Mouse (Mus musculus) embryo, embryonic 11 days (tissue): ENCODE data around the gene Wdr59.
"Not testable (repeated sequence)": the region's sequence is repeated elsewhere in the genome, so short reads cannot be mapped to it uniquely, and the experiment has no call there.

ENCODE experiments used
- DNase-seq: peaks from one replicate; pipeline ENCODE4 v3.0.0-alpha.2; 2015

Gene Wdr59

DNA sequence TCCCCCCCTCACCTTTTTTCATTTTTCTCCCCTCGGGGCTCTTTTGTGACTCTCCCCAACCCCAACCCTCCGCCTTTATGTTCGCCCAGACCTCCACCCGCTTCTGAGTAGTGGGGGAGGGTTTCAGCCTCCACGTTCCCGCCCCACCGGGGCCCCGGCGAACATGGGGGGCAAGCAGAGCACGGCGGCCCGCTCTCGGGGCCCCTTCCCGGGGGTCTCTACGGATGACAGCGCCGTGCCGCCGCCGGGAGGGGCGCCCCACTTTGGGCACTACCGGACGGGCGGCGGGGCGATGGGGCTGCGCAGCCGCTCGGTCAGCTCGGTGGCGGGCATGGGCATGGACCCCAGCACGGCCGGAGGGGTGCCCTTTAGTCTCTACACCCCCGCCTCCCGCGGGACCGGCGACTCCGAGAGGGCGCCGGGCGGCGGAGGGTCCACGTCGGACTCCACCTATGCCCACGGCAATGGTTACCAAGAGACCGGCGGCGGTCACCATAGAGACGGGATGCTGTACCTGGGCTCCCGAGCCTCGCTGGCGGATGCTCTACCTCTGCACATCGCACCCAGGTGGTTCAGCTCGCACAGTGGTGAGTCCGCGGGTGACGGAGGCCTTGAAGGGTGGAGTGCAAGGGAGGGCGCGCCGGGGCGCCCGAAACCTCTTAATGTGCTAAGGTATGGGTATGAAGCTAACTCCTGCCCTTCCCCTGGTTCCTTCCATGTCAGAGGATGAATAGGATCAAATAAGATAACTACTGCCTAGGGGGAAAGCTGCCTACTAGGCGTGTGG, 15.3 kb upstream of the Wdr59 start:
- peak; percentile 61 for DNase-seq

DNA sequence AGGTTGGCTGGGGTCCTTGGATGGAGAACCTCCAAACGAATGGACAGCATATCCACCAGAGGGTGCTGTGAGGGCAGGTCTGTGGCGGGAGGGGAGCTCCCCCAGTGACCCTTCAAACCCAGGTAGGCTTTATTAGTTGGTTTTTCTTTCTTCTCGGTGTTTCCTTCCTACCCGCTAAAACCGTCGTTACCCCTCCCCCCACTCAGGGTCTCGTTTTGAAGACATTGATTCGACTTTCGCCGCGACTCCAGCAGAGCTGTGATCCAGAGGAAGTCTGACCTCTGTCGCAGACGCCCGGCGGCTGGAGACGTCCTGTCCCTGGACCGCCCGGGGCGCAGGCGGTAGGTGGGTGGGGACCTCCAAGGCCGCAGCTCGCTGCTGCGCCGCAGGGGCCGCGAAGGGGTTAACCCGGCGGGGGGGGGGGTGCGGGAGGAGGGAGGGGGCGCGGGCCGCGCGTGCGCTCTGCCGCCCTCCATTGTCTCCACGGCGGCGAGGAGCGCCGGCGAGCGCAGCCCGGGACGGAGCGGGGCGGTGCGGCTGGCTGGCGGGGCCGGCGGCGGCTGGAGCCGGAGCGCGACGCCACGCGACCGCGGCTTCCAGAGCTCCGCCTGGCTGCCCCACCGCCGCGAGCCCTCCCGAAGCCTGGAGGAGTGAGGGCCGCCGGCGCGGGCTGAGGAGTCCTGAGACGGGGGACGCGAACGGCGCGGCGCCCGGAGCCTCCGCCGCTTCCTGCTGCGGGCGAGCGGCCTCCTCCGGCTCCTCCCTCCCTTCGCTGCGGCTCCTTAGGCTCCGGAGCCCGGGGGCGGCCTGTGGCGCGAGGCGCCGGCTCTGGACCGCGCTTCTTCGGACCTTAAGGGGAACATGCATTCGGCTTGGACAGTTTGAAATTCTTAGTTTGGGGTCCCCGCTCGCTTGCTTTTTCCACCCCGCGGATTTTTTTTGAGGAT, 14.4 kb upstream of the Wdr59 start, which contains the start of gene Znrf1:
Znrf1 (plus strand) TSS at position 67 of the 947 bp plus-strand sequence.
- peak; percentile 92 for DNase-seq

DNA sequence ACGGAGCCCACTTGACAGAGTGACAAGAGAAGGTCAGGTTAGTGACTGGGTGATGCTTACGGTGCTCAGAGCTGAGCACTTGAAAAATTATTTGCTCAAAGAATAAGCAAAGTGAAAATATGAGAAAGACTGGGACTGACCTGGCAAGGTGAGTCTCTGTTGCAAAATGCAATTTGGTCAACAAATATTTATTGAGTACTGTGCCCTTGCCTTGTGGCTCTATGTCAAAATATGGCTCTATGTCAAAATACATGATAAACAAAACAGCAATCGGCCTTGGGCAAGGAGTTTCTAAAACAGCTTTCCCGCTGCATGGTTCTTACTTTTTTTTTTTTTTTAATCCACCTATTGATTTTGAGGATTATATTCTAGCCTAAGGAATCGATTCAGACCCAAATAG, 13.6 kb upstream of the Wdr59 start:
- no peak for DNase-seq

DNA sequence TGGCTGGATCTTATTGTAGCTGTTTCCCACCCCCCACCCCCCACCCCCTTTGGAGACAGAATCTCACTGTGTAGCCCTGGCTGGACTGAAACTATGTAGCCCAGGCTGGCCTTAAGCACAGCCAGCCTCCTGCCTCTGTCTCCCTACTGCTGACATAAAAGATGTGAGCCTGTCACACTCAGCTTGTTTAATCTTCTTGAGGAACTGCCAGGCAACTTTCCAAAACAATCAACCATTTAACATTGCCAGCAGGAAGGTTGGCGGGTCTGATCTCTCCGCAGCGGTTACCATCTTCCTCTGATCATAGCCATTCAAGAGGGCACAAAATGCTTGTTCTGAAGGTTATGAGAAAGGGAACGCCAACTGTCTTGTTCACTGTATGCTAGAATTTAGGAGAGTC, 11.6 kb upstream of the Wdr59 start:
- DNase-seq, result no peak

DNA sequence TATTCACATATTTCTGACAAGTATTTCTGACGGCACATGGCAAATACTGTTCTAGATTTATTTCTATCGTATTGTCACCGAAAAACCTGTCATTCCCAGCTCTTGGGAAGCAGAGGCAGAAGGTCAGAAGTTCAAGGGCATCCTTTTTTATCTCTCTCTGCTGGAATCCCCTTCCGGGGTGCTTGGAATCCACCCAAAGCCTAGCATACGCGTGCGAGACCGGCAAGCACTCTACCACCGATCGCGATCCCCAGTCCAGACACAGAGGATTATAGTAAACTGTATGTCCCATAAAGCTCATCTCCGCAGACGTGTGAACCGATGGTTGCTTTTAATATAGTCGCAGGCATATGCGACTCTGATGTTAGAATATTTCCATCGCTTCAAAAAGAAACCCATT, 9.7 kb upstream of the Wdr59 start:
- no peak for DNase-seq

DNA sequence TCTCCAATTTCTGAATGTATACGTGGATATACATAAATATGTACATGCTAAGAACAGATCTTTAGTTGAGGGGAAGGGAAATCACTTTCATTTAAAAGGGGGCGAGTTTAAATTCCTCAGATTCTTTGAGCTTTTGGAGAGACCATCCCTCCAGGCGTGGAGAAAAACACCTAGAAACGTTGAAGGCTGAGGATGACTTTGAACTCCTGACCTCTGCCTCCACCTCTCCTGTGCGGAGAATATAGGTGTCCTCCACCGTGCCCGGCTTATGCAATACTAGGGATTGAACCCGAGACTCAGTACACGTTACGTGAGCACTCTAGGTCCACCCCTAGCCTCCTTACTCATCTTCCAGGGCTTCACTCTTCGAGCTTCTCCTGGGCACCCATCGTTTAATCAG, 9.3 kb upstream of the Wdr59 start:
- no peak for DNase-seq

DNA sequence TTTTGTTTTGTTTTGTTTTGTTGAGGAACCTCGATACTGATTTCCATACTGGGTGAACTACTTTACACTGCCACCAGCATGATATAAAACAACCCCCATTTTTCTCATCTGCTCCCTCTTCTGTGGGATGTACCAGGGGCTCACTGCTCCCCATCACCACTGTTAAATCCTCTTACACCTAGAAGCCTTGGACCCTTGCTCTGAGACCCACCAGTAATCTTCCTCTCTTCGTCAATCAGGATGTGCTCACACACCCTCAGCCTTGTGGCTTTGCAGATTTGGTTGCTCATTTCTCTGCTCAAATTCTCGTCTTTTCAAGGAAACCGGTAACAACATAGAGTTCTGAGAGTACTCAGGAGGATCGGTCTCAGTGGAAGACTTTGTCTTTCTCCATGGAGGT, 6.2 kb upstream of the Wdr59 start:
- DNase-seq, result no peak

DNA sequence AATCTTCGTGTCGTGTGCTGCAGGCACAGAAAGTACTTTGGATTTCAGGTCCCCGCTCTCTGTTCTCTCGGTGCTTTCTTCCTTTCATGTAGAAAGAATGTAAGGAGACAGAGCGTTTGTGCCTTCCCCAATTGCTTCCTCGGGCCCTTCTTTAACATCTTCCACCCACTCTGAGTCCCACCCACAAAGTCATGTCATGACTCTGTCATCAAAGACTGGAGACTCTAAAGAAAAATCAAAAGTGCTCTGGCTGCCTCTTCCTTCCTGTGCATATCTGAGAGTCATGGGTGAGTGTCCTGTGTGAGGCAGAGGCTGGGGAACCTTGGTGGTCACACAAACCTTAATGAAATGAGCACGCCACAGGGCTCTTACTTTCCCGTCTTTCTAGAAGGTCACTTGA, 5.3 kb upstream of the Wdr59 start:
- no peak for DNase-seq

DNA sequence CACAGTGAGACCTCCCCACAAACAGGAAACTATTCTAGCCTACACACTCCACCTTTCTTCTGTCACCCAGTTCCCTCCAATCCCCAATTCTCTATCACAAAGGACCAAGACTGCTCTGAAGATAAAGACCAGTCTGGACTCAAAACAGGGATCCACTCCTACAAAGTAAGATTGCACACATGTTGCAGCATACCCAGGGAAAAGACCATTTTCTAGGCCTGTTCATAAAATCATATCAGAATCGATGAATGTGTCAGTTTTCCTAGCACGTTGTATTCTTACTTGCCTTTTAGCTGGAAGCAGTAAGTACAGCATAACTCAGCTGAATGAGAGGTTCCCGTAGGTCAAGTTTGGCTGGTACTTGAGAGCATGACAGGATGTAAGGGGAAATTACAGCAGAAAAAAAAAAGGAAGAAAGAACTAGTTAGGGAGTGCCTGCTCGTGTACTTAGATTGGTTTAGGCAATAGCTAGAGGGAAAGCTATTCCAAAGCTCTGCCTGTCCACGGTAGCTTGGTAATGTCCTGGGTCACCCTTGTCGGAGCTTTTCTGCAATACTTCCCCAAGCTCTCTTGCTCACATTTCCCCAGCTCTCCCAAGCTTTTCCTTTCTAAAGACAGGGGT, 4.6 kb upstream of the Wdr59 start:
- no peak for DNase-seq

DNA sequence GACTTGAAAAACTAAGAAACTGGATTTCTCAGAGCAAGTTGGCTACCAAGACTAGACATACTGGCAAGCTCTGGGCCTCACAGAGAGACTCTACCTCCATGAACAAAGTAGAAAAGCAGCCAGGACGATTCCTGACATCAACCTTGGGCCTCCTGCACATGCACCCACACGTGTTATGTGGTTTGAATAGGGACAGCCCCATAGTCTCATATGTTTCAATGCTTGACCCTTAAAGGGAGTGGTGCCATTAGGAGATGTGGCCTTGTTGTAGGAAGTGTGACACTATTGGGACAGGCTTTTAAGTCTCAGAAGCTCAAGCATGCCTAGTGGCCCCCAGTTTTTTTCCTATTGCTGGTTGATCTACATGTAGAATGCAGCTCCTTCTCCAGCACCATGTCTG, 4.4 kb downstream of the Wdr59 start:
- DNase-seq, result no peak

DNA sequence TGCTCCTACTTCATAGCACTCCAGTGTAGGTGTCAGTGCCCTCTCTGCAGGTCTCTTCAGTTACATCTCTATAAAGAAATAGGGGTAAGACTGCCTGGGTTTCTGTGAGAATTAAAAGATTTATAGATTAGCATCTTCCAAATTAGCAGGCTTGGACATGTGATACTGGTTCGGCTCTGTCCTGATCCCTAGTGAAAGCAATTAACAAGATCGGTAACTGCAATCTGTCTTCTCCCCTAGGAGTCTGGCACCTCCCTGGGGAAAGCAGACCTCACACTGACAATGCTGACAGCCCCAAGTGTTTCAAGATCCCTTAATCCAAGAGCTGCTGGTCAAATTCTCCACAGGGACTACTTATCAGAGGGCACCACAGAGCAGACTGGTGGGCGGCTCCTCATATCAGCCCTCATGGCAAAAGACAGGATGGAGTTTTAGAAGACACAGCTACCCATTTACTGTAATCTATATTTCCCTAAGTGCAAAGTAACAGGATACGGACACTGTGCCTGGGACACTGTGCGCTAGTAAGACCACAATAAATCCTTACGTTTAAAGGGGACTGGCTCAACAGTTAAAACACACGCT, 5.3 kb downstream of the Wdr59 start:
- no peak for DNase-seq

DNA sequence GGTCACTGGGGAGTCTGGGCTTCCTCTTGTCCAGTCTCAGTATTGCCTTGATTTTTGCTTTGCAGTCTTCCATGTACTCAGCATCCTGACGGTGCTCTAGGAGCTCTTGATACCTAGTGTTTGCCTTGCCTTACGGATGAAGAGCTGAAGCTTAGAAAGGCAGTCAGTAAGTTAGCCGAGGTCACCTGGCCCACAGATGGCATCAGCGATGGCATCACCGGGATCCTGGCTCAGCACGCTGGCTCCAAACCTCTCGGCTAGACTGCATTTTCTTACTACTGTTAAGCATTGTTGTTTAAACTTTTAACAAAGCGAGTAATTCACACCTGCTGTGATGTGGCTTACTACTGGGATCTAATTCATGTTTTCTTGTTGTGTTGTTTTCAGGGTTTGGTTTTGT, 8.4 kb downstream of the Wdr59 start:
- no peak for DNase-seq

DNA sequence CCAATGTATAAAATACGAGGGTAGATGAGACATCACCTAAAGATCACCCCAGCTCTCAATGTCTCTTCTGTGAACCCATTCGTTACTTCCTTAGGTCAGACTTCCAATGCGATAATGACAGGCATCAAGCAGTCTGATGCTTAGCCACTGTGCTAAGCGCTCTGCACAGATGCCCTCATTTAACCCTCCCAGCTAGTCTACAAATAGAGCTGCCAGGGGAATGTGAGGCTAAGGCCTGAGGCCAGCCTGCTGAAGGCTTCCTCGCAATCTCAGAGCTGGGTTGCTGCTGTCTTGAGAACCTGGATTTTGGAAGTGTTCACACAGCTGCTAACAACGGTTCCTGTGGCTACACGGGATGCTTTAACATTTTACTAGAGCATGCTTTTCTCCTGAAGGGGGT, 9.0 kb downstream of the Wdr59 start:
- DNase-seq, result no peak

DNA sequence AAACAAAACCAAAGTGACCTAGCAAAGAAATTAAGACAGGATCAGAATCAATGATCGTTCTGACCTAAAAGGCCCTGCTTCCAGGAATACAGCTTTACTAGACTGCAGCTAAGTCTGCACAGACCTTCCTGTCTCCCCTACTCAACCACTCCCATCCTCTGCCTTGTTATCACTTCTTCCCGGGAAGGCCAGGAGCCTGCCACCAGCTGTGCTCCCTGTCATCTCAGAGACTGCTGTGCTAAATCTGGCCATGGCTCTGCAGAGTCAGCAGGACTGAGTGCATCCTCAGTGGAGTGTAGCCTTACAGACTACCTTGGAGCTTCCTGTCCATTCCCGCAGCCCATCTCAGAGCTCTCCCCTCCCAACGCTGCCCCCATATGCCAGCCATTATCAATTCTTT, 11.5 kb downstream of the Wdr59 start:
- peak; percentile 11 for DNase-seq

DNA sequence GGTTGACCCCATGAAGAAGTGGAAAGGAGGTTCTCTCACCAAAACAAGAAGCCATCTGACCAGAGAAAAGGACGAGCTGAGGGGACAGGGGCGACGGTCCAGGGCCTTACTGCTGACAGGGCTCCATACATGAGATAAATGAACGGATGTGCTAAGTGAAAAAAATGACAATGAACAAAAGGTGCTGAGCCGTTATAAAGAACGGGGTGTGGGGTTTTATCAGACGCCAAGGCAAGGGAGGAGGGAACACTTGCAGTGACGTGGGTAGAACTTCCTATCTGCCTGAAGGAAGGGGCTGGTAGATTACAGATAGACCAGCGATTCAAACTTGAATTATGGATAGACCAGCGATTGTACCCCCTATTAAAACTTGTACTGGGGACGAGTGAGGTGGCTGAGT, 12.6 kb downstream of the Wdr59 start:
- DNase-seq, result no peak

DNA sequence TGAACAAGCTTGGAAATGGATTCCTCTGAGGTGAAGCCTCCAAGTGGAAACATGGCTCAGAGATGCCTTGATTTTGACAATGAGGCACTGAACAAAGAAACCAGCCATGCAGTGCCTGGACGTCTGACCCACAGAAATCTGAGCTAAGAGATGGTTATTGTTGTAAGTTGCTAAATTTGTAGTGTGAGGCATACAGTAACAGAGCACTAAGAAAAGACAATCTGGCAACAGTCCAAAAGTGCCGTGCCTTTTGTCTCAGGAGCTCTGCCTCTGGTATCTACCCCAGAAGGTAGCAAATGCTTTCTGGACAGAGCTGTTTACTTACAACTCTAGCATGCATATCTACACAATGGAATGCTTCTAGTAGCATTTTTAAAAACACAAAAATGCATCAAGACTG, 13.3 kb downstream of the Wdr59 start:
- peak; percentile 10 for DNase-seq

DNA sequence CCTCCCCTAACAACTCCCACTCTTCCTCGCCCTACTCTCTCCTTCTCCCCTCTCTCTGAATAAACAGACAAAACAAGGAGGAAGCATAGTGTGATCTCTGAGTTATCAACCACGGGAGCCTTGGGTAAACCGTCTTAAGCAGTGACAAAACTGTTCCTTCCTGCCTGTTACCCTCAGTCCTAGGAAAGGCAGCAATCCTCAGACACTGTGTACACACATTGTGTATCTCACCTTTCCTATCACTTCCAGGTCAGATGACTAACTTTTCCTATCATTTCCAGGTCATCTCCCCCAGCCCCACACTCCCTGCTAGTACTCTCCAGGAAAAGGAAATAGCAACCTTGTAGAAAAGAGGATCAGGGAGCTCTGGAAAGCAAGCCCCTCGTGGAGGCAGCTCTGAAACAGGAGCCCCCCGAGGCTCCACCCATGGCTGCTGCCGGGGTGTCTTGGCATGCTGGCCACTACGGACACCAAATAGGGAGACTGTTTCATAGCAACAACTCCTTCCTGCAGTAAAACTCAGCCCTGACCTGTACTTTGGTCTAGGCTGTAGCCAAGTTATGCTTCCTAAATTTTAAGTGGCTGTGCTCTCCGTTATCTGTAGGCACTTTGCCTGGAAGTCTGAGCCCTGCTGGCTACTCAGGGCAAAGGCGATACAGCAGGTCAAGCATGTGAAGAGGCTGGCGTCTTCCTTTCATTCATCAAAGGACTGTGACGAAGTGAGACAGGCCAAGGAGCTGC, 20.0 kb downstream of the Wdr59 start:
- DNase-seq, result no peak

DNA sequence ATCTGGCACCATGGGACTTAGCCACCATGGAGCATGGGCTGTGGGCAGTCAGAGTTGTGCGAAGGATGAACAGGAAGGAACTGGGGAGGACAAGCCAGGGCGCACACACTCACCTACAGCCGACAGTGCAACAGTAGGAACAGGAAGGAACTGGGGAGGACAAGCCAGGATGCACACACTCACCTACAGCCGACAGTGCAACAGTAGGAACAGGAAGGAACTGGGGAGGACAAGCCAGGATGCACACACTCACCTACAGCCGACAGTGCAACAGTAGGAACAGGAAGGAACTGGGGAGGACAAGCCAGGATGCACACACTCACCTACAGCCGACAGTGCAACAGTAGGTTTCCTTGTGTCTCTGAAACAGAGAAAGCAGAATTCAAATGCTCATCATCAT, 23.6 kb downstream of the Wdr59 start:
- DNase-seq, result not testable (repeated sequence)

DNA sequence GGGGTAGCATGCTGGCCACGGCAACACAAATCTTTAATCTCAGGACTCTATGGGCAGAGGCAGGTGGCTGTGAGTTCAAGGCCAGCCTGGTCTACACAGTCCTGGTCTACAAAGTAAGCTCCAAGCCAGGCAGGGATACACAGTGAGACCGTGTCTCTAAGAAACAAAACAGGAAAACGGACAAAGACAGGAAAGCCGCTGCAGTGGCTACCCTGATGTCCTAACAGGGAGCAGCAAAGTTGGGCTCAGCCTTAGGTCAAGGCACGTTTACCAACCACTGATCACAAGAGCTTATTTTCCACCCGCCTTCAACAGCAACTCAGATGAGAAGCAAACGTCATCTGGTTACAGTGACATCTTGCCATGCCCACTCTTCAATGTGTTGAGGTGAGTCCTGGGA, 25.6 kb downstream of the Wdr59 start:
- DNase-seq, result no peak

DNA sequence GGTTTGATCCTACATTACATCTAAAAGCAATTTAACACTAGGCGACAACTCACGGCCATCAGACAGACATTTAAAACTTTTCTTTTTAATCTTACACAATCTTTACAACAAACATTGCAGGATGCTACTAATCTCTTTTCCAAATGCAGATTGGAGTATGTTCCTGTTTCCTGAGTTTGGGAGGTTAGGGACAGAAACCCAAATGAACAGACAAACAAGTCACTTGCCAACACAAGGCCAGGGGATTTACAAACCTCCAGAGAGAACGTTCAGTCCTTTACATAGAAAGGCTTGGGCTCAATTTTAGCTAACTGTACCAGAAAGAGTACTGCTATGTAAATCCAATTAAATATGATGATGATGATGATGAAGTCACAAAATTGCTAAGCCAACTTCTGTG, 28.7 kb downstream of the Wdr59 start:
- no peak for DNase-seq

DNA sequence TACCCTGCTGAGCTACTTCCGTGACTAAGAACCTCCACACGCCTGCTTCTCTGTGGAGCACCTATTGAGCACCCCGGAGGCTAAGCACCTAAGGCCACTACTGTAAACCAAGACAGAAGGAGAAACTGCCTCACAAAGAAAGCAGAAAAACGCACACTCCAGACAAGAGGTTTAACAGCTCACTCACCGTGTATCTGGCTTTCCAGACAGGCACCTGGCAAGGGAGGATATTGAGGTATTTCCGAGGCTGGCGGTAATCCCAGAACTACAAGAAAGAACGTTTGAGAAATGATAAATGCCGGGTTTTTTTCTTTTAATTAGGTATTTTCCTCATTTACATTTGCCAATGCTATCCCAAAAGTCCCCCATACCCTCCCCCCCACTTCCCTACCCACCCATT, 29.4 kb downstream of the Wdr59 start:
- DNase-seq, result no peak

DNA sequence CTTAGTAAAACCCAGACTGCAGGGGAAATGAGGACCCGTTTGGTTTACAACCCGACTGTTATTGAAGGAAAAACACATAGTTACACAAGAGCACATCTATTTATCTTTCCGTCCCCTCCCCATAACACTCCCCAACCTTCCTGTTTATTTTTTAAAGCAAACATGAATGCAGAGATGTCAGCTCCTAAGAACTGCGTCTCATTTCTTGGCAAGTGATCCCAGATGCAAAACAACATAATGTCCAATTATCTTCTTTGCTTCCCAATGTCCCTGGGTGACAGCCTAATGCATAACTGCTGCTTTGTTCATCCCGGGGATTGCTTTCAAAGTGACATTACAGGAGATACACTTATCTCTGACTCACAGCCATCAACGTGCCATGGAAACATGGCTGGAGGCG, 30.7 kb downstream of the Wdr59 start:
- no peak for DNase-seq
